Mouse (Mus musculus) kidney, postnatal 36 days (tissue): ENCODE results near the gene Cog7.

ENCODE experiments used
- DNase-seq, 2 experiments: peaks; one replicate each; pipeline ENCODE4 v3.0.0; 2021 to 2022; ENCODE audit warnings: mixed read lengths in 2 of 2

Gene Cog7

GRCm38 (mm10) chr7:121981307-121981871, at the start of gene Cog7:
TSS of gene Cog7 (minus strand) at chr7:121981711.
- DNase-seq, result peak; percentile 93 to 97

- peak; percentile 56 to 78 for DNase-seq
Observed at GRCm38 (mm10) chr7:122022131-122022530, 40.6 kb upstream of the Cog7 start.

GRCm38 (mm10) chr7:122020667-122021354, 39.3 kb upstream of the Cog7 start, which contains the start of gene Gga2:
TSS of gene Gga2 (minus strand) at chr7:122021222.
- peak; percentile 92 to 95 for DNase-seq

- no peak for DNase-seq
Observed at GRCm38 (mm10) chr7:122020273-122020666, 38.8 kb upstream of the Cog7 start.

GRCm38 (mm10) chr7:122018978-122019377, 37.5 kb upstream of the Cog7 start:
- no peak for DNase-seq

- no peak for DNase-seq
Observed at GRCm38 (mm10) chr7:122018247-122018646, 36.7 kb upstream of the Cog7 start.

- DNase-seq, result peak; percentile 68 to 72
Observed at GRCm38 (mm10) chr7:122015734-122016133, 34.2 kb upstream of the Cog7 start.

GRCm38 (mm10) chr7:122015105-122015504, 33.6 kb upstream of the Cog7 start:
- peak; percentile 30 to 62 for DNase-seq

- DNase-seq, result no peak
Observed at GRCm38 (mm10) chr7:122012949-122013348, 31.4 kb upstream of the Cog7 start.

GRCm38 (mm10) chr7:122012370-122012769, 30.9 kb upstream of the Cog7 start:
- no peak for DNase-seq

GRCm38 (mm10) chr7:122000396-122000795, 18.9 kb upstream of the Cog7 start:
- DNase-seq, result no peak

GRCm38 (mm10) chr7:121995961-121996360, 14.4 kb upstream of the Cog7 start:
- DNase-seq, result no peak

- DNase-seq, result peak; percentile 61 to 90
Observed at GRCm38 (mm10) chr7:121975031-121975430, 6.5 kb downstream of the Cog7 start.

- DNase-seq, result no peak
Observed at GRCm38 (mm10) chr7:121971698-121972097, 9.8 kb downstream of the Cog7 start.

- DNase-seq, result no peak
Observed at GRCm38 (mm10) chr7:121970250-121970649, 11.3 kb downstream of the Cog7 start.

GRCm38 (mm10) chr7:121968816-121969215, 12.7 kb downstream of the Cog7 start:
- DNase-seq, result no peak

- no peak for DNase-seq
Observed at GRCm38 (mm10) chr7:121968242-121968641, 13.3 kb downstream of the Cog7 start.

- no peak for DNase-seq
Observed at GRCm38 (mm10) chr7:121966169-121966568, 15.3 kb downstream of the Cog7 start.

GRCm38 (mm10) chr7:121963883-121964398, 17.6 kb downstream of the Cog7 start:
- peak; percentile 58 to 68 for DNase-seq

- DNase-seq, result no peak
Observed at GRCm38 (mm10) chr7:121962571-121962959, 18.9 kb downstream of the Cog7 start.

GRCm38 (mm10) chr7:121961913-121962570, 19.5 kb downstream of the Cog7 start:
- no peak for DNase-seq

GRCm38 (mm10) chr7:121955802-121956201, 25.7 kb downstream of the Cog7 start:
- DNase-seq, result no peak

- DNase-seq, result peak; percentile 55 to 56
Observed at GRCm38 (mm10) chr7:121954891-121955669, 26.4 kb downstream of the Cog7 start.
